Mouse (Mus musculus): Measurements from ENCODE around the gene Cnn2.

The Cnn2 gene

DNA sequence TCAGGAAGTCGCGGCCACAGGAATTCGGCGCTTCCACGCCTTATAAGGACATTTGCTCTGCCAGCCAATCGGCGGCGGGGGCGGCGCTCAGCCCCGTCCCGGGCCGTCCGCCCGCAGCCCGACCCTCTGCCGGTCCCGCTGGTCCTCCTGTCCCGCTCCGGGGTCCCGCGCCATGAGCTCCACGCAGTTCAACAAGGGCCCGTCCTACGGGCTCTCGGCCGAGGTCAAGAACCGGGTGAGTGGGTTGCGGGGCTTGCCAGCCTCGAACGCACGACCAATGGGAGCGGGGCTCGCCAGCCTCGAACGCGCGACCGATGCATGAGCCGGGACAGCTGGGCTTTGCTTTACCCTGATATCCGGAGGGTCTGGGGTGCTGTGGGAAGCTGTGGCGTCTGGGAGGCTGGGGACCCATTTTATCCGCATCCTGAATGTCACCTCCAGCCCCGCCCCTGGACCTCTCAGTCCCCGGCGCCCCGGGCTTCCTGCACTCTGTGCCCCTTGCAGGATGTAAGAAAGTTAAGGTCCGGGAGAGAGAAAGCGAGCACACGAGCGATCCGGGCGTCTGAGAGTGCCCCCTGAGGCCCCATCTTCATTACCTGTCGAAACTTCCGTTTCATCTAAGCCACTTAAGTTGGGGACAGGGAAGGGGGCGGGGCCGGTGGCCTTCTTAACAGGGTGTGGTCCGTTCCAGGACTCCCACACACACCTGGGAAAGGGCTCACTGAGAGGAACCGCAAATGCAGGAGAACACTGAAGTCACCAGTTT lies at the start of gene Cnn2:
TSS of gene Cnn2 (plus strand) at position 79 of the 766 bp plus-strand sequence.
- peaks cover 27% of the 10 kb centered on the region for H3K36me3 ChIP-seq (ENCODE audit: insufficient read depth, low read length)
- peaks cover 5% of the 10 kb centered on the region for H3K9me3 ChIP-seq (ENCODE audit: low read length)
- TF ChIP-seq POU5F1 (IDR thresholded peaks at IDR 0.05; ENCODE audit: borderline replicate concordance, low read length) (no peak), CTCF (conservative IDR thresholded peaks at IDR 0.05; ENCODE audit: low read length) (no peak), NANOG (IDR thresholded peaks at IDR 0.05; ENCODE audit: borderline replicate concordance, low read length) (no peak)
- H3K4me3 ChIP-seq (replicated peaks; ENCODE audit: low read length): peak within 1 kb of the TSS; percentile 86
- H3K4me1 ChIP-seq (replicated peaks; ENCODE audit: low read depth, low read length): peaks cover 60% of the 10 kb centered on the region
- peaks cover 22% of the 10 kb centered on the region for H3K27me3 ChIP-seq (ENCODE audit: insufficient read depth, low read length)

- H3K9me3 ChIP-seq (ENCODE audit: low read length): no peaks in the 10 kb centered on the region
- H3K4me1 ChIP-seq (replicated peaks; ENCODE audit: low read depth, low read length): peaks cover 49% of the 10 kb centered on the region
- no peak overlapping the region for H3K4me3 ChIP-seq (replicated peaks; ENCODE audit: low read length)
- no peaks in the 10 kb centered on the region; the same call in 1 of the 2 replicates for H3K27me3 ChIP-seq (ENCODE audit: insufficient read depth, low read length)
- TF ChIP-seq POU5F1 (IDR thresholded peaks at IDR 0.05; ENCODE audit: borderline replicate concordance, low read length) (no peak), CTCF (conservative IDR thresholded peaks at IDR 0.05; ENCODE audit: low read length) (no peak), NANOG (IDR thresholded peaks at IDR 0.05; ENCODE audit: borderline replicate concordance, low read length) (no peak)
- H3K36me3 ChIP-seq (ENCODE audit: insufficient read depth, low read length): no peaks in the 10 kb centered on the region
Measured at GRCm38 (mm10) chr10:79940749-79941148, 47.6 kb upstream of the Cnn2 start.

DNA sequence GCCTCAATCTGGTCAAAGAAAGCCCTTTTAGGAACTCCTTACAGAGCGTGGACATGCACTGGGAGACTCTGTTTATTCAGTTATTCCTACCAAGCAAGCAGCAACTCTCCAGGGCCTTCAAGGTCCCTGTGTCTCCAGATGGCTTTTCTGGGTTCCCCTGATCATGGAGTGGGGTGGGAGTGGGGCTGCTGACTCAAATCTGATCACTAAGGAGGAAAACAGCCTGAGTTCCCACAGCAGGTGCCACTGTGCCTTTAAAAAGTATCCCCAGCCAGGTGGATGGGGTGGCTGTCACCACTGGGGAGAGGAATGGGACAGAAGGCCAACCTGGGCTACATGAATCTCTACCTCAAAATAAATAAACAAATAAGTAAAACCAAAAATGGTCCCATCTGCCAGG lies 45.4 kb upstream of the Cnn2 start:
- H3K36me3 ChIP-seq (ENCODE audit: insufficient read depth, low read length): no peaks in the 10 kb centered on the region
- H3K9me3 ChIP-seq (ENCODE audit: low read length): no peaks in the 10 kb centered on the region
- H3K4me1 ChIP-seq (replicated peaks; ENCODE audit: low read depth, low read length): peaks cover 43% of the 10 kb centered on the region
- no peak overlapping the region for H3K4me3 ChIP-seq (replicated peaks; ENCODE audit: low read length)
- no peak for TF ChIP-seq POU5F1 (IDR thresholded peaks at IDR 0.05; ENCODE audit: borderline replicate concordance, low read length)
- TF ChIP-seq NANOG (IDR thresholded peaks at IDR 0.05; ENCODE audit: borderline replicate concordance, low read length): no peak
- TF ChIP-seq CTCF (conservative IDR thresholded peaks at IDR 0.05; ENCODE audit: low read length): no peak
- H3K27me3 ChIP-seq (ENCODE audit: insufficient read depth, low read length): no peaks in the 10 kb centered on the region

DNA sequence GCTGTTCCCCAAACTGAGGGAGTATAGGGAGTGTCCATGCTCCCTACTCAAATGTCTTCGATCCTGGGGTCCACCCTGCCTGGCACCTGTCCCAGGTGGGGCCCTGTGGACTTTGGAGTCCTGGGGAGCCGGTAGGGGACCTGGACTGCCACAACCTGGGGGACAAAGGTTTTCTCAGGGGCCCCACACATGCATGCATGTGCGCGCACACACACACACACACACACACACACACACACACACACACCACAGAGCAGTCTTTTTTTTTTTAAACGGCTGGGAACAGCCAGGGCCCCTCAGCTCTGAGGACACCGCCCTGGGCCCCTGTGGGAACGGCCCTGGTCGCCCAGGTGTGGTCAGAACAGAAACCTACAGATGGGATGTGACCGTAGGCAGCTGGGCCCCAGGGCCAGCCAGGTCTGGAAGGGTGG lies 44.9 kb upstream of the Cnn2 start:
- Histone ChIP-seq H3K4me1 (replicated peaks; ENCODE audit: low read depth, low read length) (peaks cover 41% of the 10 kb centered on the region), H3K27me3 (ENCODE audit: insufficient read depth, low read length) (no peaks in the 10 kb centered on the region), H3K9me3 (ENCODE audit: low read length) (no peaks in the 10 kb centered on the region), H3K36me3 (ENCODE audit: insufficient read depth, low read length) (no peaks in the 10 kb centered on the region), H3K4me3 (replicated peaks; ENCODE audit: low read length) (no peak overlapping the region)
- TF ChIP-seq CTCF (conservative IDR thresholded peaks at IDR 0.05; ENCODE audit: low read length) (no peak), POU5F1 (IDR thresholded peaks at IDR 0.05; ENCODE audit: borderline replicate concordance, low read length) (no peak), NANOG (IDR thresholded peaks at IDR 0.05; ENCODE audit: borderline replicate concordance, low read length) (no peak)

DNA sequence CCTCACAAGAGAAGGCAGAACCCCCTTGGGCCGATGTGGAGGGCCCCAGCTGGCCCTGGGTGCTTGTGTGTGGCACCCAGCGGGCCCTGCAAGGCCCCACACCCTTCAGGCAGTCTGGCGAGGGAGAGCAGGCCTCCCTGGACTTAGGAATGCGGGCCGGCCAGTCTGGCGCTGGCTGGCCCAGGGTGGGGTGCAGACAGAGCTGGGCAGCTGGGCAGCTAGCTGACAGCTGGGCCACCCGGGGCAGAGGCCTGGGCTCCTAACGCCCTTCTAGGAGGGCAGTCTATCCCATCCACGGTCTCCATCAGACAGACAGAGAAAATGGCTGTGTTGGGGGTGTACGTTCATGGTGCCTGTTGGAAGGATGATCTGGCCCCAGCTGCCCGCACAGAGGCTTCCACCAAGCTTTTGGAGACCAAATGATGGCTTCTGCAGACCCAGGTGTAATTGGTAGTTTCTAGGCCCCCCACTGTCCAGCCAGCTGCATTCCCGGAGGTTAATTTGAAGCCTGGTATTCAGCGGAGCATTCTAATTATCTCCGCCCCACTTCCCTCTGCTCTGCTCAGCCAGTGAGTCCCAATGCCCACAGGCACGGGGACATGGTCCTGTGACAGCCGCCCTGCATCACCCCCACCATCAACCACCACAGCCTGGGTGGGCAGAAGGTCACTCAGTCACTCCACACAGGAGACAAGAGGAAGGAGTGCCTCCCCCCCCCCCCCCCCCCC lies 42.7 kb upstream of the Cnn2 start:
- H3K4me3 ChIP-seq (replicated peaks; ENCODE audit: low read length): no peak overlapping the region
- H3K36me3 ChIP-seq (ENCODE audit: insufficient read depth, low read length): peaks cover 11% of the 10 kb centered on the region; the same call in 1 of the 2 replicates
- H3K27me3 ChIP-seq (ENCODE audit: insufficient read depth, low read length): no peaks in the 10 kb centered on the region
- no peaks in the 10 kb centered on the region for H3K9me3 ChIP-seq (ENCODE audit: low read length)
- H3K4me1 ChIP-seq (replicated peaks; ENCODE audit: low read depth, low read length): peaks cover 40% of the 10 kb centered on the region
- TF ChIP-seq NANOG (IDR thresholded peaks at IDR 0.05; ENCODE audit: borderline replicate concordance, low read length) (no peak), POU5F1 (IDR thresholded peaks at IDR 0.05; ENCODE audit: borderline replicate concordance, low read length) (no peak), CTCF (conservative IDR thresholded peaks at IDR 0.05; ENCODE audit: low read length) (no peak)

DNA sequence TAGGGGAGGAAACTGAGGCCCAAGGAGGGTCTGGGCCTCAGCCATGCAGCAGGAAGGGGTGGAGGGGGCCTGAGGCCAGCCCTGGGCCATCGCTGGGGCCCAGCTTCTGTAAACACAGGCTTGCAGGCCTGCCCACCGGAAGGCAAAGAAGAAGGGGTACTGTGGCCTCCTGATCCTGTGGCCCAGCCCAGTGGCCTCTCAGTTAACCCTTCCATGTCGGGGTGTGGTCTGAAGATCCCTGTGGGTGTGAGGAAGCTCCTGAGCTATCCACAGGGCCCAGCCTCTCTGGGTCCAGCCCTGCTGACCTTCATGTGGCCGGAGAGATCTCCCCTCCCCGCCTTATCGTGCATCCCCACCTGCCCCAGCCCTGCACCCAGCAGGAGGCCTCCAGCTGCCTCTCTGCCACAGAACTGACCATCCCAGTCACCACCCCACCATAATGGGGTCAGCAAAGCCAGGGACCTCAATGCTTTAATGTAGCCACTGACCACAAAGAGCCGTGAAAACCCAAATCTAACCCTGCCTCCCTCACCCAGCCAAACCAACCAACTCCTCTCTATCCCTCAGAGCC lies 41.5 kb upstream of the Cnn2 start:
- no peak overlapping the region for H3K4me3 ChIP-seq (replicated peaks; ENCODE audit: low read length)
- TF ChIP-seq POU5F1 (IDR thresholded peaks at IDR 0.05; ENCODE audit: borderline replicate concordance, low read length): no peak
- no peak for TF ChIP-seq NANOG (IDR thresholded peaks at IDR 0.05; ENCODE audit: borderline replicate concordance, low read length)
- no peak for TF ChIP-seq CTCF (conservative IDR thresholded peaks at IDR 0.05; ENCODE audit: low read length)
- H3K9me3 ChIP-seq (ENCODE audit: low read length): no peaks in the 10 kb centered on the region
- no peaks in the 10 kb centered on the region for H3K27me3 ChIP-seq (ENCODE audit: insufficient read depth, low read length)
- peaks cover 17% of the 10 kb centered on the region for H3K36me3 ChIP-seq (ENCODE audit: insufficient read depth, low read length)
- peaks cover 51% of the 10 kb centered on the region for H3K4me1 ChIP-seq (replicated peaks; ENCODE audit: low read depth, low read length)

DNA sequence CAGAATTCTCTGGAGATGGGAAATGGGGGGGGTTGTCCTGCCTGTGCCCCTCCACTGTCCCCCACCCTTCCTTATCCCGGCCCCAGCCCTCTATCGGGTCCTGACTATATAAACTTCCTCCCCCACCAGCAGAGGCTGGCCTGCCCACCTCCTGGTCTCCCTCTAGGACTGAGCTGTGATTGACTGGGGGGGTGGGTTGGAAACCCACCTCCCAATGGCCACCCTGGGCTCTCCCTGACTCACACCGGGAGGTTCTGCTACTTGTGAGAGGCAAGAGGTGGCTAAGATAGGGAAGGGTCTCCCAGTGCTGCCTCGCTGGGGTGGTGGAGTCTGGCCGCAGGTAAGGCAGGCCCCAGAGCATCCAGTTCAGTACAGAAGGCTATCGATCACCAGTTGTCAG lies 40.9 kb upstream of the Cnn2 start:
- TF ChIP-seq CTCF (conservative IDR thresholded peaks at IDR 0.05; ENCODE audit: low read length): no peak
- TF ChIP-seq NANOG (IDR thresholded peaks at IDR 0.05; ENCODE audit: borderline replicate concordance, low read length): no peak
- no peaks in the 10 kb centered on the region for H3K9me3 ChIP-seq (ENCODE audit: low read length)
- no peaks in the 10 kb centered on the region for H3K27me3 ChIP-seq (ENCODE audit: insufficient read depth, low read length)
- peaks cover 17% of the 10 kb centered on the region for H3K36me3 ChIP-seq (ENCODE audit: insufficient read depth, low read length)
- H3K4me3 ChIP-seq (replicated peaks; ENCODE audit: low read length): no peak overlapping the region
- H3K4me1 ChIP-seq (replicated peaks; ENCODE audit: low read depth, low read length): peaks cover 51% of the 10 kb centered on the region

- peaks cover 17% of the 10 kb centered on the region for H3K36me3 ChIP-seq (ENCODE audit: insufficient read depth, low read length)
- H3K4me1 ChIP-seq (replicated peaks; ENCODE audit: low read depth, low read length): peaks cover 47% of the 10 kb centered on the region
- H3K27me3 ChIP-seq (ENCODE audit: insufficient read depth, low read length): no peaks in the 10 kb centered on the region
- H3K9me3 ChIP-seq (ENCODE audit: low read length): no peaks in the 10 kb centered on the region
- no peak overlapping the region for H3K4me3 ChIP-seq (replicated peaks; ENCODE audit: low read length)
- TF ChIP-seq POU5F1 (IDR thresholded peaks at IDR 0.05; ENCODE audit: borderline replicate concordance, low read length): no peak
- no peak for TF ChIP-seq CTCF (conservative IDR thresholded peaks at IDR 0.05; ENCODE audit: low read length)
- no peak for TF ChIP-seq NANOG (IDR thresholded peaks at IDR 0.05; ENCODE audit: borderline replicate concordance, low read length)
Measured at GRCm38 (mm10) chr10:79949873-79950272, 38.5 kb upstream of the Cnn2 start.

Data from E14TG2a.4 (cell line).